Comparison of ENCODE assay signal across 2 mouse cellular contexts in genomic region chr10:121529261-121529660, GRCm38 (mm10).
TF ChIP-seq lines count a peak whose summit lies in the region.

No protein-coding gene starts in this region.

TF ChIP-seq in CH12.LX, 34 proteins besides CTCF, POLR2A, EP300 and RAD21:
- TF ChIP-seq KAT2A (IDR thresholded peaks at IDR 0.05; ENCODE audit: insufficient replicate concordance, low read length) (no peak), USF1 (IDR thresholded peaks at IDR 0.05; ENCODE audit: low read depth, low read length) (no peak), NELFE (IDR thresholded peaks at IDR 0.05; ENCODE audit: low read depth, low read length) (no peak), ZC3H11A (IDR thresholded peaks at IDR 0.05; ENCODE audit: low read depth, low read length) (no peak), HCFC1 (IDR thresholded peaks at IDR 0.05; ENCODE audit: low read depth, low read length) (no peak), USF2 (conservative IDR thresholded peaks at IDR 0.05; ENCODE audit: low read depth, low read length) (no peak), POLR2AphosphoS2 (IDR thresholded peaks at IDR 0.05; ENCODE audit: low read depth, low read length) (no peak), MYC (IDR thresholded peaks at IDR 0.05; ENCODE audit: low read depth, low read length) (no peak), JUND (conservative IDR thresholded peaks at IDR 0.05; ENCODE audit: low read depth, low read length) (no peak), ZKSCAN1 (IDR thresholded peaks at IDR 0.05; ENCODE audit: borderline replicate concordance, low read depth, low read length) (no peak), SIN3A (IDR thresholded peaks at IDR 0.05; ENCODE audit: low read length) (no peak), MEF2A (IDR thresholded peaks at IDR 0.05; ENCODE audit: borderline replicate concordance, low read depth, low read length) (no peak), MXI1 (IDR thresholded peaks at IDR 0.05; ENCODE audit: low read depth, low read length) (no peak), UBTF (IDR thresholded peaks at IDR 0.05; ENCODE audit: low read depth, low read length) (no peak), BHLHE40 (IDR thresholded peaks at IDR 0.05; ENCODE audit: low read depth, low read length) (no peak), IRF4 (IDR thresholded peaks at IDR 0.05; ENCODE audit: low read depth, low read length) (no peak), JUN (IDR thresholded peaks at IDR 0.05; ENCODE audit: insufficient read depth, low read depth, low read length) (no peak), E2F4 (IDR thresholded peaks at IDR 0.05; ENCODE audit: insufficient replicate concordance, low read depth, low read length) (no peak)

TF ChIP-seq in MEL, 35 proteins besides CTCF, POLR2A, EP300 and RAD21:
- TF ChIP-seq MEF2A (IDR thresholded peaks at IDR 0.05; ENCODE audit: extremely low read depth, insufficient replicate concordance, low read depth, low read length, poor library complexity, severe bottlenecking) (no peak), POLR2AphosphoS2 (IDR thresholded peaks at IDR 0.05; ENCODE audit: low read length) (no peak), SMC3 (IDR thresholded peaks at IDR 0.05; ENCODE audit: low read depth, low read length) (peak; percentile 27; the same call in 1 of the 2 replicates), ZC3H11A (IDR thresholded peaks at IDR 0.05; ENCODE audit: low read depth, low read length) (peak; percentile 25; the same call in 1 of the 2 replicates), ZMIZ1 (IDR thresholded peaks at IDR 0.05; ENCODE audit: low read depth, low read length) (no peak), MYC (IDR thresholded peaks at IDR 0.05; ENCODE audit: low read depth, low read length) (peak; percentile 70), ZNF384 (IDR thresholded peaks at IDR 0.05; ENCODE audit: low read depth, low read length) (peak; percentile 57; the same call in 1 of the 2 replicates)
